Mouse (Mus musculus): Measurements from ENCODE around the gene Tmcc1.

DNA sequence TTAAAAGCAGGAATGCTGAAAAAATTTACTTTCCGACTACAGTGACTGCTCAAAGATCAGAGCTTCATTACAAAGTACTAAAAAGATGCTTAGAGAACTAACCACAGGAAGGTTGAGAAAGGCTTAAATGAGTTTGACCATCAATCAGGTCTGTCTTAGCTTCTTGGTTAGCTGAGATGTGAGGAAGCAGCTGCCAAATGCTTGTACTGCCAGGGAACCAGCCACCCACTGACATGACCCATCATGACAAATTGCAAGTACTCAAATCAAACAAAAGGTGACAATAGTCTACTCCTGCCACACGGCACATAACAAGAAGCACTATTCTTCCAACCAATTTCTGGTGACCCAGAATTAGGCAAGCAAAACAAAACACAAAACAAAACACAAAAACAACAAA lies 111.9 kb downstream of the Tmcc1 start:
- TF ChIP-seq CTCF (IDR thresholded peaks at IDR 0.05; ENCODE audit: low read depth, low read length) (no peak), POLR2A (IDR thresholded peaks at IDR 0.05; ENCODE audit: extremely low read depth, insufficient read depth, low read length) (no peak)
